Mouse (Mus musculus) right cerebral cortex, postnatal 36 days (tissue): ENCODE data around the gene Tmem123.

Experiments used
- DNase-seq, 2 experiments: peaks; one replicate each; pipeline ENCODE4 v3.0.0; 2022; ENCODE audit warnings: low spot score in 2 of 2, mixed read lengths in 1 of 2

Tmem123 gene

DNA sequence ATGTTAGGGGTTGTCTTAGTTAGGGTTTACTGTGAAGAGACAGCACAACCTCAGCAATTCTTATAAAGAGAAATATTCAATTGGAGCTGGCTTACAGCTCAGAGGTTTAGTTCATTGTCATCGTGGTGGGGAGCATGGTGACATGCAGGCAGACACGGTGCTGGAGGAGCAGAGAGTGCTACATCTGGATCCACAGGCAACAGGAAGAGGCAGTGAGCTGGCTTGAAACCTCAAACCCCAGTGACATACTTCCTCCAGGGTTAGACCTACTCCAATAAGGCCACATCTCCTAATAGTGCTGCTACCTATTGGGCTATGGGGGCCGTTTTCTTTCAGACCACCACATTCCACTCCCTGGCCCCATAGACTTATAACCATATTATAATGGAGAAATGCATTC lies 12.1 kb downstream of the Tmem123 start:
- DNase-seq, result no peak

DNA sequence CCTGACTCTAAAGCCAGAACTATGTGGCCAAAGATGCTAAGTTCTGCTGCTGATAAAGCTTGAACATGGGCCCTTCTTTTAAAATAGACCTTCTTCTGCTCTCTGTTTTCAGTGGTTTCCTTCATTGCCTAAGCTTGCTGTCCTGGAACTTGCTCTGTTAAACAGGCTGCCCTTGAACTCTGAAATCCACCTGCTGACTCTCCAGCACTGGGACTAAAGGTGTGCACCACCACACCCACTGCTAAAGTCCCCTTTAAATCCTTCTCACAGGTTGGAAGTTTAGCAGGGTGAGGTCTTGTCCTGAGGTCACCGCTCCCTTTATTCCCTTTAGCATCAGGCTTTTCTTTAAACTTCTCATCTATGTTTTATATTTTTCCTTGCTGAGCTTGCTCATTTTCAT lies 13.1 kb downstream of the Tmem123 start:
- no peak for DNase-seq

- DNase-seq, result no peak
These were observed 13.8 kb downstream of the Tmem123 start for GRCm38 (mm10) chr9:7777652-7778051.

DNA sequence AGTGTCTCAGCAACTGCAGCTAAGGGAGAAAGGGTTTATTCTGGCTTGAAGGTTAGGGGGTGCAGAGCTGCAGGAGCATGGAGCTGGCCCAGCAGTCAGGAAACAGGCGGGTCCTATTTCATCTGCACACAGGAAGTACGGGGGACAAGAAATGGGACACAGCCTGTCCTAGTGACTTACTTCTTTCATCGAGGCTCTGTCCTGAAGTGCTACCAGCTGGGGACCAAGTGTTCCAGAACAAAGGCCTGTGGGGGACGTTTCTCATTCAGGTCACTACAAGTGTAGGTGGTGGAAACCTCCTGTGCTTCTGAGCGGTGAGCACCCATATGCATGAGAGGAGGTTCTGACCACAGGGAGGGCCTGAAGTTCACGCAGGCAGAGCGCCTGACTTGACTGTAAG lies 14.9 kb downstream of the Tmem123 start:
- no peak for DNase-seq

DNA sequence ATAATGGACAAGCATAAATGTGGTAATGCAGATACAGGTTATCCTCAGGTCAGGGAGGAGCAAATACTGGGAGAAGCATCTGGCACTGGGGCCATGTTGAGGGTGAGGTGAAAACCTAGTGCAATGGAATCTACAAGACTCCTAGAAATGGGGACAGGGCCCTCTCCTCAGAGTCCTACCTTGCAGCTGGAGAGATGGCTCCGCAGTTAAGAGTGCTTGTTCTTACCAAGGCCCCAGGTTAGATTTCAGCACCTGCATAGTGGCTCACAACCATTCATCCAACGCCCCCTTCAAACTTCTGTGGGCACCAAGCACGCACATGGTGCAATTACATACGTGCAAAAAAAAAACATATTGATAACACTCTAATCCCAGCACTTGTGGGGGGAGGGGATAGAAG lies 15.9 kb downstream of the Tmem123 start:
- no peak for DNase-seq

DNA sequence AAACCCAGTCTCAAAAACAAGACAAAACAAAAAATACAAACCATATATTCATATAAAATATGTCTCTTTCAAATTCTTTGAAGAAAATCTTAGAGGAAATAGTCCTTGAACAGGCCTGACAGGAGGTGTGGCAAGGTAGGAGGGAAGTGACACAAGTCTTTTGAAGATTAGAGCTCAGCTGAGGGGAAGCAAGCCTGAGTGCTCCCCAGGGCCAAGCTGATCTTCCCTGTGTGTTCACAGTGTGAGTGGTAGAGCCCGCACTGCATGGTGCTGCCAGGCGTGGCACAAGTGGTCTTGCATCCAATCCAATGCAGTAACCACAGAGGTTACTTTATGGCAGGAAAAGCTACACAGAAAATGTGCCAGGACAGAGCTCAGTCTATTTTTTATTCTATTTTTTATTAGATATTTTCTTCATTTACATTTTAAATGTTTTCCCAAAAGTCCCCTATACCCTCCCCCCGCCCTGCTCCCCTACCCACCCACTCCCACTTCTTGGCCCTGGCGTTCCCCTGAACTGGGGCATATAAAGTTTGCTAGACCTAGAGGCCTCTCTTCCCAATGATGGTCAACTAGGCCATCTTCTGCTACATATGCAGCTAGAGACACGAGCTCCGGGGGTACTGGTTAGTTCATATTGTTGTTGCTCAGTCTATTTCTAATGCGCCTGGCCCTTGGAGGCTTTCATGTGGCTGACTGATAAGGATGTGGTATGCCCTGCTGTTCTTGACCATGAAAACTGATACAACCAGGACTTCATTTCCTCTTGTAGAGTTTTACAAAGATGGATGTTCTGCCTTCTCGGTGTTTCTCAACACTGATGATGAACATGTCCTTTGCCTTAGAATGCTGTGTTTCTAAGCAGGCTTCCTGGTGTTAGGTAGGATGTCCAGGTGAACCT lies 16.7 kb downstream of the Tmem123 start:
- DNase-seq, result no peak

DNA sequence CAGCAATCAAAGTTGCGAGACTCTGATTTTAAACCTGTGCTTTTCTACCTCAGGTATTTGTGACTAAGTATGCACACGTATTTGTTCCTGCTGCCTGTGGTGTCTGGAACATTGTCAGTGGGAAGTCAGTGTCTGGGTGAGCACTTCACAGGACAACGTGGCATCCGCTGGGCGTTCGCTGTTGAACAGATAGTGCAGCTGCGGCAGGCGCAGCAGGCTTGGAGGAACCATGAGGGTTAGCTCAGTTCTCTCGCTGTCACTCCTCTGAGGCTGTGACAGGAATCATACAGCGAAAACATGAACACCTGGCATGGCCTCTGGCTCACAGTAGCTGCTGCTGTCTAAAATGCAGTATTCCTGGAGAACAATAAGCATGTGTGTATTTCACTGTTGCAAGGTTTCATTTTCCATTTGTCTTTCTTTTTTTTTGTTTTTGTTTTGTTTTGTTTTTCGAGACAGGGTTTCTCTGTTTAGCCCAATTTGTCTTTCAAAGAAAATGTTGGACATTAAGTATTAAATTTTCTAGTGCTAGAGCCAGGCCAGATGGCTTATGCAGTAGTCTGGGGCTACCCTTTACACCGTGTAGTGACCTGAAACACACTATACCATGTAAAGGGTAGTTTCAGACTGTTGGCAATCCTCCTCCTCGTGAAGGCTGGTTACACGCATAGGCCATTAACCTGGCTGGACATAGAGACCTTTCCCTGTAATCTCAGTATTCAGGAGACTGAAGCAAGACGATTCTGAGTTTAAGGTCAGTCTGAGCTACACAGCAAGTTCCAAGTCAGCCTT lies 20.2 kb downstream of the Tmem123 start:
- DNase-seq, result no peak

DNA sequence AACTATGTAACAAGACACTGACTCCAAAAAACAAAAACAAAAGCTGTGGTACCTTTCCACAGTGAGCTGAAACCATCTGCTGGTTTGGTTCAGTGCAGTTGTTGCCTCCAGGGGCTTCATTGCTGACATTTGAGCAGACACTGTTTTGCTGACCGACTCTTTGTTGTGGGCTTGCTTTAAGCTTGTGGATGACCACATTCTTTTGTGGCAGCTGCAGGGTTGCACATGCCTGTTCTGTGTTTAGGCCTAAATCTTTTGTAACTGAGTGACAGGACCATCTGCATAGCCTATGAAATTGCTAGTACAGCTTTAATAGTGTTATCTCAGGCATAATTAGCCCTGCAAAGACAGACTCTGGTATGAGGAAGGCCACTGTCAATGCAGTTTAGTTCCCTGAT lies 20.8 kb downstream of the Tmem123 start:
- DNase-seq, result no peak

- no peak for DNase-seq
These were observed 21.6 kb downstream of the Tmem123 start for GRCm38 (mm10) chr9:7785396-7785795.

DNA sequence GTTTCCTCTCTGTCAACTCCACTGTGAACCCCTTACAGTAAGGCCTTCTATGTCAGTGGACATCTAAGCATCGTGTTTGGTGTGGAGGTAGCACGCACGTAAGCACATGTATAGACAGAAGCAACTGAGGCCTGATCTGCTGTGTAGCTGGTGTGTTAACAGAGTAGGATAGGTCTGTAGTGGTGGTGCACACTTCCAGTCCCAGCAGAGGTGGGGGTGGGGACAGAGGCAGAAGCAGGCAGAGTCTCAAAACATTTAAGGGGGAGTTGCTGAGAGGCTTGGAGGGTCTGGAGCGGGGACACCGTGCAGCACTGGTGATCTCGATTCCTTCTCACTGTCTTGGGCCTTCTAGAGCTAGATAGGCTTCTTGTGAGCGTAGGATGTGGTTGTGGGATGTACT lies 22.2 kb downstream of the Tmem123 start:
- DNase-seq, result no peak

DNA sequence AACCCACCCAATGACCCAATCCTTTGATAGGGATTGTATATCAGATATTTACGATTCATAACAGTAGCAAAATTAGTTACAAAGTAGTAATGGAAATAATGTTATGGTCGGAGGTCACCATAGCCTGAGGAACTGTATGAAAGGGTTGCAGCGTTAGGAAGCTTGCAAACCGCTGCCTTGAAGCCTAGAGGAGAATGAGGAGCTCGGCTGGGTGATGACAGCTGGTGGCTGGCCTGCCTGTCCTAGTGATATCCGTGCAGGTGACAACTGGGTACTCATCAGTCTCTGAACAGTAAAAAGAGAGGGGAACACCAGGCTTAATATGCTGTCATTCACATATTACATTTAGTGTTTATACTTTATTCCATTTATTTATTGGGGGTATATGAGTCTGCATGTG lies 24.6 kb downstream of the Tmem123 start:
- no peak for DNase-seq

- no peak for DNase-seq
These were observed 26.1 kb downstream of the Tmem123 start for GRCm38 (mm10) chr9:7789764-7790575.

DNA sequence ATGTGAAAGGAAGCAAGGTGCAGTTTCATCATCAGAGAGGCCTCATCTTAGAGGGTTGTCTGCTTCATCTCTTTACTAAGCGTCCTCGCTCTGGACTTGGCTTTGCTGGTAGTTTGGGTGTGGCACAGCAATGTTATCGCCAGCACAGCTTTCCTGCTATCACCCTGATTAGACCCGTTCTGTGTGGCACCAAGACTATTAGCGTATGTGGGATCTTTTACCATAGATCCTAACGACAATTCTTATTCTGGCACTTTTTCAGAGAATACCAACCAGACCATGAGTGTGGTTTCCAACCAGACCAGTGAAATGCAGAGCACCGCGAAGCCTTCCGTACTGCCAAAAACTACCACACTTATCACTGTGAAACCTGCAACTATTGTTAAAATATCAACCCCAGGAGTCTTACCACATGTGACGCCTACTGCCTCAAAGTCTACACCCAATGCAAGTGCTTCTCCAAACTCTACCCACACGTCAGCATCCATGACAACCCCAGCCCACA lies 26.8 kb downstream of the Tmem123 start:
- no peak for DNase-seq

- no peak for DNase-seq
These were observed 29.7 kb downstream of the Tmem123 start for GRCm38 (mm10) chr9:7793561-7793960.

DNA sequence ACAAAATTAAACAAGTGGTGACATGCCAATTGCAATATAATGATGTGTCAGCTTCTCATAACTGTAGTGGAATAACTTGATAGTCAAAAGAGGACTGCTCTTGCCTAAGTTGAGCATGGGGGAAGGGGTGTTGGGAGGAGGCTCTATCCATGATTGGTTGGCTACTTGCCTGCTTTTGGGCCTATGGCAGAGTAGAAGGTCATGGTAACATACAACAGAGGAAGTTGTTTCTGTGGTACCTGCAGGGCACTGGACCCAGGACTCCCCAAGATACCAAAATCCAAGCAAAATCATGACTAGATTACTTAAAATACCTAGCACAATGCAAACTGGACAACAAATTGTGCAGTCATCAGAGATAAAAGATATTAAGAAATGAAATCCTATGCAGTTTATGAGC lies 31.7 kb downstream of the Tmem123 start:
- no peak for DNase-seq

DNA sequence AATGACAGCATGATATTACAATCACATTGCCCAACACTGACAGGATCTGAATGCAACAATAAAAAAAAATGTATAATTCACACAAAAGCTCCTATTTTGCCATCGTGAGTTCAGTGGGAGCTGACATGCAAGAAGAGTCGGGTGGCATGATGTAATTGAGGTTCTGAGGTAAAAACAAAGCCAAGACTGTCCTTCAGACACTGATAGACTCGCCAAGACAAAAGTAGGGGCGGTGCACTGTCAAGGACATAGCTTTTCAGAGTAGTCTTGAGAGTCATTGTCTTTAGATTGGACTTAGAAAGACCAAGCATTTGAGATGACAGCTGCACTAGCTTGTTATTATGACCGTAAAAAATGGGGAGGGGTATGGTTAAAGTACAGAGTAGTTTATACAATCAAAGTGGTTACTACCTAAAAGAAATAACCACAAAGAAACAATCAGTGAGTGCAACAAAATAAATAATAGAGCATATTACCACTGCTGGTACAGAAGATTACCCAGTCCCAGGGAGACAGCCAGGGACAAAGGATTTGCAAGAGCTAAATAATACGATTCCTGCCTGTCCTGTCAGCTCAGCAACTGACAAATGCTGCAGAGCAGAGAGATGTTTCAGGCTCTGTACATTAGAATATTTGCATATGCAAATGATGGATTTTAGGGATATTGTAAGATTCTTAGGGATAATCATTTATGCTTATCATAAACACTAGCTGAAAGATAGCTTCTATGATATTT lies 32.5 kb downstream of the Tmem123 start:
- DNase-seq, result no peak

GRCm38 (mm10) chr9:7797542-7797941 lies 33.7 kb downstream of the Tmem123 start:
- no peak for DNase-seq

DNA sequence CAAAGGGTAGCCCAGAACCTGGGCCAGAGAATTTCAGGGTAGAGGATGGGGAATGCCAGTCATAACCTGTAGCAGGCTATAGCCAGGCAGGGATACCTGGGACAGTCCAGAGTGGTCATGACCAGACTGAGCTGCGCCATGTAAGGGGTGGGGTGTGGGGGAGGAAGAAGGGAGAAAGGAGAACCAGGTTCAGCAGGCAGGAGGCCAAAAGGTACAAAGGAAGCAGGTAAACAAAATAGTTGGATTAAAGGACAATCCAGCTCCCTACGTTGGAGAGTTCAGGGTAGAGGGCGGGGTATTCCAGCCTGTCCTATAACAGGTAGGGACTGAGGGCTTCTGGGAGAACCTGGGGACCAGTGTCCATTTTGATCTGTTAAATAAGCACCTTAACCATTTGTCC lies 34.7 kb downstream of the Tmem123 start:
- DNase-seq, result no peak

- no peak for DNase-seq
These were observed 41.3 kb downstream of the Tmem123 start for GRCm38 (mm10) chr9:7805101-7805506.

- DNase-seq, result no peak
These were observed 58.9 kb downstream of the Tmem123 start for GRCm38 (mm10) chr9:7822758-7823157.

- DNase-seq, result no peak
These were observed 61.1 kb downstream of the Tmem123 start for GRCm38 (mm10) chr9:7824916-7825315.
